Mouse (Mus musculus) lung, postnatal 0 days (tissue): ENCODE results near the gene Glmn.

Experiments used
- CTCF ChIP-seq: IDR thresholded peaks from 2 replicates; pipeline ENCODE4 v1.5.1; 2016; ENCODE audit warnings: antibody characterized with exemption, mild to moderate bottlenecking
- EP300 ChIP-seq: IDR thresholded peaks from 2 replicates; pipeline ENCODE4 v1.6.1; 2016; ENCODE audit warnings: antibody characterized with exemption, mild to moderate bottlenecking, control low read depth

DNA sequence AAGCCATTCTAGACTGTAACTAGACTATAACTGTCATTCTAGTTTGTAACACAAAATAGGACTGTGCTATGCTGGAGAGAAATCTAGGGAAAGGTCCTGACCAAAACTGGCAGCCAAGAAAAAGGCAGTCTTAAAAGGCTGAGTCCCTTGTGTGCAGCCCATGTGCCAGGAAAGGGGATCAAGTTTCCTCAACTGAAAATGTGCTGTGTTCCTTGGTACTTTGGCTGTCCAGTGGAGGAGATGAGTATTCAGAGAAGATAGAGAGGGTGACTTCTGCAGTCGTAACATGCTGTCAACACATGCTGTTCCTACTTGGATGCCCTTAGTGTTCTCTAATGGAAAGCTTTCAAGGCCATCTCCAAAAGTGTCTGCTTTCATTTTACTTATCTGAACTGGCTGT is 39.4 kb upstream of the Glmn start:
- TF ChIP-seq CTCF (no peak), EP300 (no peak)
